Mouse (Mus musculus): ENCODE results near the gene Aldob.

GRCm38 (mm10) chr4:49535675-49536294, 13.6 kb downstream of the Aldob start:
- no peak for TF ChIP-seq CTCF (IDR thresholded peaks at IDR 0.05; ENCODE audit: low read depth, low read length)
- TF ChIP-seq POLR2A (IDR thresholded peaks at IDR 0.05; ENCODE audit: insufficient read depth, low read length), result no peak
- no peak for TF ChIP-seq EP300 (IDR thresholded peaks at IDR 0.05; ENCODE audit: insufficient read depth, low read depth, low read length)
